Mouse (Mus musculus): Measurements from ENCODE around the gene Clec4a1. TPM values are rescaled to one million over a fixed set of nuclear protein-coding genes. Genes with fewer than 3 reads are reported as not detected.
A peak's percentile ranks its signal among the peaks of the same experiment; 100 is the strongest.

The Clec4a1 gene
- not detected in 2 replicates for polyA plus RNA-seq (2011; ENCODE audit: insufficient read depth, insufficient read length, low read depth, missing spikeins)

DNA sequence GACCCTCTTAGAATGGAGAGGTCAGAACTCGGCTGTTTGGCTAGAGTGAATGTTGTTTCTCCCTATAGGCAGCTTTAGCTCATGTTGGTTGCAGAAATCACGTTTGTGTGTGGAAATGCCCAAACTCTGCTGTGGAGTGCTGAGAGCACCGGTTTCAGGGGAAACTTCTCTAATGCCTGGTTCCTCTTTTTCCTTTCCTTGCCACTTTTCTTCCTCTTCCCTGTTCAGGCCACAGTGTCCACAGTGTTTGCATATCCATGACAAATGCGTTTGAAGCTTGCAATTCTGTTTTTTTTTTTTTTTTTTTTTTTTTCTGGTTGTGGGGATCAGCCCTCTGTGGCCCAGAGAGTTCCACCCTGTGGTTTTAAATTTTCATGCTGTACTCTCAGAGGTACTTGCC, at the start of gene Clec4a1:
TSS of gene Clec4a1 (plus strand) at position 398 of the 400 bp plus-strand sequence.
- no peaks in the 10 kb centered on the region for H3K27me3 ChIP-seq (ENCODE audit: control insufficient read depth, insufficient read depth, low read length, poor library complexity, severe bottlenecking)
- H3K4me3 ChIP-seq (ENCODE audit: low read depth, low read length), result no peak within 1 kb of the TSS
- H3K9me3 ChIP-seq (replicated peaks; ENCODE audit: control insufficient read depth, insufficient read depth, low read length, poor library complexity, severe bottlenecking), result no peaks in the 10 kb centered on the region
- no peak within 1 kb of the TSS for H3K27ac ChIP-seq (ENCODE audit: insufficient read depth, low read length)
- no peaks in the 10 kb centered on the region for H3K4me1 ChIP-seq (ENCODE audit: control insufficient read depth, insufficient read depth, low read length)
- H3K36me3 ChIP-seq (ENCODE audit: control insufficient read depth, insufficient read depth, low read length, poor library complexity, severe bottlenecking), result no peaks in the 10 kb centered on the region
- no peak within 1 kb of the TSS for H3K9ac ChIP-seq (ENCODE audit: low read depth, poor library complexity, severe bottlenecking)
- no peak for TF ChIP-seq POLR2A (IDR thresholded peaks at IDR 0.05; ENCODE audit: insufficient read depth, low read length)
- TF ChIP-seq EP300 (IDR thresholded peaks at IDR 0.05; ENCODE audit: insufficient read depth, low read depth, low read length), result no peak
- no peak for TF ChIP-seq CTCF (IDR thresholded peaks at IDR 0.05; ENCODE audit: low read depth, low read length)

DNA sequence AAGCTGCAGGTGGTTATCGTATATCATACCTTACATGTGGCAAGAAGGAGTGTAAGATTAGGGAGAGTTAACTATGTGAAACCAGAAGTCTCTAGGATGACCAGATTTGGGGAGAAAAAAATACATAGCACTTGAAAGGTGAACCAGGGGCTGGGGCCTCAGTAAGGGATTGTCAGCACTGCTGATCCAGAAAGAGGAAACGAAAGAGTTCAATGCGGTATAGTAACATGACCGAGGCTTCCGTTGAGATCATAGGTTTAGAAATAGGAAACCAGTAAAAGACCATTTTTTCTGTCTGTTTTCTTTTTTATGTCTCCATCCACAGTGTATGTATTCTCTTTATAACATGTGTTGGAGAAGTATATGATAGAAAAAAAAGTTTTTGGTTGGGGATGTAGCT, 48.8 kb upstream of the Clec4a1 start:
- no peak overlapping the region for H3K4me3 ChIP-seq (ENCODE audit: low read depth, low read length)
- H3K27ac ChIP-seq (ENCODE audit: insufficient read depth, low read length), result no peak overlapping the region
- H3K9me3 ChIP-seq (replicated peaks; ENCODE audit: control insufficient read depth, insufficient read depth, low read length, poor library complexity, severe bottlenecking), result no peaks in the 10 kb centered on the region
- H3K9ac ChIP-seq (ENCODE audit: low read depth, poor library complexity, severe bottlenecking), result no peak overlapping the region
- TF ChIP-seq CTCF (IDR thresholded peaks at IDR 0.05; ENCODE audit: low read depth, low read length) (no peak), POLR2A (IDR thresholded peaks at IDR 0.05; ENCODE audit: insufficient read depth, low read length) (no peak), EP300 (IDR thresholded peaks at IDR 0.05; ENCODE audit: insufficient read depth, low read depth, low read length) (no peak)
- no peaks in the 10 kb centered on the region for H3K4me1 ChIP-seq (ENCODE audit: control insufficient read depth, insufficient read depth, low read length)
- H3K36me3 ChIP-seq (ENCODE audit: control insufficient read depth, insufficient read depth, low read length, poor library complexity, severe bottlenecking), result peaks cover 10% of the 10 kb centered on the region
- H3K27me3 ChIP-seq (ENCODE audit: control insufficient read depth, insufficient read depth, low read length, poor library complexity, severe bottlenecking), result no peaks in the 10 kb centered on the region

GRCm38 (mm10) chr6:122873871-122874719, 47.6 kb upstream of the Clec4a1 start, which contains the start of gene Necap1:
Gene Necap1 (plus strand): TSS chr6:122874474.
- Histone ChIP-seq H3K4me3 (ENCODE audit: low read depth, low read length) (peak within 1 kb of the TSS; percentile 99), H3K36me3 (ENCODE audit: control insufficient read depth, insufficient read depth, low read length, poor library complexity, severe bottlenecking) (peaks cover 15% of the 10 kb centered on the region), H3K27me3 (ENCODE audit: control insufficient read depth, insufficient read depth, low read length, poor library complexity, severe bottlenecking) (no peaks in the 10 kb centered on the region), H3K9me3 (replicated peaks; ENCODE audit: control insufficient read depth, insufficient read depth, low read length, poor library complexity, severe bottlenecking) (no peaks in the 10 kb centered on the region), H3K27ac (ENCODE audit: insufficient read depth, low read length) (0 out of 2 replicates have a peak within 1 kb of the TSS, but pooled peaks have one; percentile 8), H3K4me1 (ENCODE audit: control insufficient read depth, insufficient read depth, low read length) (no peaks in the 10 kb centered on the region), H3K9ac (ENCODE audit: low read depth, poor library complexity, severe bottlenecking) (peak within 1 kb of the TSS; percentile 91)
- TF ChIP-seq CTCF (IDR thresholded peaks at IDR 0.05; ENCODE audit: low read depth, low read length), result peak; percentile 77
- TF ChIP-seq POLR2A (IDR thresholded peaks at IDR 0.05; ENCODE audit: insufficient read depth, low read length), result peak; percentile 34
- no peak for TF ChIP-seq EP300 (IDR thresholded peaks at IDR 0.05; ENCODE audit: insufficient read depth, low read depth, low read length)

DNA sequence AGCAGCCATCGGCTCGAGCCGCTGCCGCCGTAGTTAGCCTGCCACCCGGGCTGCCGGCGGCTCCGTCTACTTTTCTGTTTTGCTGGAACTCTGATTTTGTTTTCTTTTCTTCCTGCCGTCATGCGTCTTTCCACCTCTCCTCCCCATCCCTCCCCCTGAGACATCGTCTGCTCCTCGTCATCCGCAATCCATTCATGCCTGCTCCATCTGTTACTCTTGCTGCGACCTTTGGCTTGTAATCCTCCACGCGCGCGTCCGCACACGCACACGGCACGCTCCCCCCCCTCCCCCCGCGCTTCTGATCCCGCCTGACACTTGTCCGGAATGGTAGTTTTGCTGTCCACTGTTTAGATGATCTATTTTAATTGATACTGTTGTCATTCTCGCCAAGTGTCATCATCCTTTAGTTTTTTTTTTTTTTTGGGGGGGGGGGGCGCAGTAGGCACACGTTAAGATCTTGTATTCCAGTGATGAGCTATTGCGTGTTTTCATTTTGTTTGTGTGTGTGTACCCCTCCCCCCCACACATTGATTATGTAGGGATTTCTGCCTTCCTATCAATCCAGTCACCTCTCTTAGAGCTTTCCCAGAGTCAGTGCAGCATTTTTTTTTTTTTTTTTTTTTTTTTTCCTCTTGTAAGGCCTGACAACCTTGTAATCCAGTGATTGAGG, 46.8 kb upstream of the Clec4a1 start:
- no peaks in the 10 kb centered on the region for H3K27me3 ChIP-seq (ENCODE audit: control insufficient read depth, insufficient read depth, low read length, poor library complexity, severe bottlenecking)
- H3K9ac ChIP-seq (ENCODE audit: low read depth, poor library complexity, severe bottlenecking), result peak overlapping the region; percentile 91
- peaks cover 21% of the 10 kb centered on the region for H3K36me3 ChIP-seq (ENCODE audit: control insufficient read depth, insufficient read depth, low read length, poor library complexity, severe bottlenecking)
- H3K4me1 ChIP-seq (ENCODE audit: control insufficient read depth, insufficient read depth, low read length), result no peaks in the 10 kb centered on the region
- TF ChIP-seq POLR2A (IDR thresholded peaks at IDR 0.05; ENCODE audit: insufficient read depth, low read length) (no peak), CTCF (IDR thresholded peaks at IDR 0.05; ENCODE audit: low read depth, low read length) (no peak), EP300 (IDR thresholded peaks at IDR 0.05; ENCODE audit: insufficient read depth, low read depth, low read length) (no peak)
- peak overlapping the region; percentile 99 for H3K4me3 ChIP-seq (ENCODE audit: low read depth, low read length)
- no peaks in the 10 kb centered on the region for H3K9me3 ChIP-seq (replicated peaks; ENCODE audit: control insufficient read depth, insufficient read depth, low read length, poor library complexity, severe bottlenecking)
- H3K27ac ChIP-seq (ENCODE audit: insufficient read depth, low read length), result 0 out of 2 replicates have a peak overlapping the region, but pooled peaks have one; percentile 8

DNA sequence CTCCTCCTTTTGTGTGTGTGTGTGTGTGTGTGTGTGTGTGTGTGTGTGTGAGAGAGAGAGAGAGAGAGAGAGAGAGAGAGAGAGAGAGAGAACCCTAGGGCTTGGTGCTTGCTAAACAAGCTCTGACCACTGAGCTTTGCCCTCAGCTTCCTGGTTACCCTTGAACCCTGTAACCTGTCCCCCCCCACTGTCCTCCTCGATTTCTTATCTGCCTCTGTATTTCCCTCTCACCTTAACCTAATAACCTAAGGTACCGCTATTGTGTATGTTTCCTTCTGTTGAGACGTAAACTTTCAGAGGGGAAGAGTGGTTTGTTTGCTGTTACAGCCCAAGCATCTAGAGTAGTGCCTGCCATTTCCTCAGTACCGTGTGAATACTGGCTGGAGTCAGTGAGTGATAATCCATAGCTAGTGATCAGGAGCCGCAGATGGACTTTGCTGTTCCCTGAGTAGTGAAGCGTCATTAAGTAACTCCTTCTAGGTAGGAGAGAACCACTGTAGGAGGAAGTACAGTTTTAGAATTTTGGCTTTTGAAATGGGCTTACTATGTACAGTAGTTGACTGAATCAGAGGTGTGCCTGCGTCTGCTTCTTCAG, 42.4 kb upstream of the Clec4a1 start:
- no peak for TF ChIP-seq POLR2A (IDR thresholded peaks at IDR 0.05; ENCODE audit: insufficient read depth, low read length)
- no peak for TF ChIP-seq EP300 (IDR thresholded peaks at IDR 0.05; ENCODE audit: insufficient read depth, low read depth, low read length)
- no peak for TF ChIP-seq CTCF (IDR thresholded peaks at IDR 0.05; ENCODE audit: low read depth, low read length)
- H3K4me1 ChIP-seq (ENCODE audit: control insufficient read depth, insufficient read depth, low read length), result no peaks in the 10 kb centered on the region
- H3K27me3 ChIP-seq (ENCODE audit: control insufficient read depth, insufficient read depth, low read length, poor library complexity, severe bottlenecking), result no peaks in the 10 kb centered on the region
- no peaks in the 10 kb centered on the region for H3K9me3 ChIP-seq (replicated peaks; ENCODE audit: control insufficient read depth, insufficient read depth, low read length, poor library complexity, severe bottlenecking)
- H3K36me3 ChIP-seq (ENCODE audit: control insufficient read depth, insufficient read depth, low read length, poor library complexity, severe bottlenecking), result peaks cover 60% of the 10 kb centered on the region
- no peak overlapping the region for H3K9ac ChIP-seq (ENCODE audit: low read depth, poor library complexity, severe bottlenecking)
- no peak overlapping the region for H3K4me3 ChIP-seq (ENCODE audit: low read depth, low read length)
- H3K27ac ChIP-seq (ENCODE audit: insufficient read depth, low read length), result no peak overlapping the region
